Mouse (Mus musculus) heart, adult 2 months (tissue): ENCODE data around the gene Themis3.

Experiments
- CTCF ChIP-seq: fragments of 200-600 bp; IDR thresholded peaks from 2 replicates; pipeline ENCODE4 v1.8.1; 2022; ENCODE audit warnings: antibody characterized with exemption, mild to moderate bottlenecking, moderate library complexity
- EP300 ChIP-seq: fragments of 200-500 bp; IDR thresholded peaks from 2 replicates; pipeline ENCODE4 v1.6.1; 2011; ENCODE audit warnings: low read depth, low read length, control low read depth; ENCODE audit not compliant: insufficient read depth
- POLR2A ChIP-seq: fragments of 200-500 bp; IDR thresholded peaks from 2 replicates; pipeline ENCODE4 v1.6.1; 2011; ENCODE audit warnings: mild to moderate bottlenecking, low read depth, low read length, control low read depth; ENCODE audit not compliant: insufficient read depth

DNA sequence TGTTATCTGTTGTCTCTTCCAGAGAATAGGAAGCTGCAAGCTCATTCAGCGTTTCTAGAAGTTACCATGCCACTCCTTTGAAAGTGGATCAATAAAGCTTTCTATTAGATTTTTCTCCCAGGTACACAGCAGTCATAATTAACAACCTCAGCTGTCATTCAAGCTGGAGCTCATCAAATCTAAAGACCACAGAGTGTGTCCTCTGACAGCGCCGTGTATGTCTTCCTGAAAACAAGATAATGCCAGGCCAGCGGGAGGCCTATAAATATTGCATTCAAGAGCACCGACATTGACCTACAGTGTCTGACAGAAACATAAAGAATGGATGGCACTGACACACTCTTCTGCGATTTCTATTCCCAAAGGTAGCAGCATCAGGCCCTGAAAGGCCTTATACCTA lies 16.9 kb downstream of the Themis3 start:
- TF ChIP-seq EP300 (no peak), POLR2A (no peak), CTCF (no peak)
